Mouse (Mus musculus) cerebellum, adult 18-20 months (tissue): ENCODE measurements at regions not wholly inside any gene's neighbourhood (a gene's known extent, or its start where the extent isn't known, plus 50 kb on each side); places are given as distances from the start of the nearest gene placed in this dataset.

Source experiments
- DNase-seq, 2 experiments: peaks; one replicate each; pipeline ENCODE4 v3.0.0; 2021

DNA sequence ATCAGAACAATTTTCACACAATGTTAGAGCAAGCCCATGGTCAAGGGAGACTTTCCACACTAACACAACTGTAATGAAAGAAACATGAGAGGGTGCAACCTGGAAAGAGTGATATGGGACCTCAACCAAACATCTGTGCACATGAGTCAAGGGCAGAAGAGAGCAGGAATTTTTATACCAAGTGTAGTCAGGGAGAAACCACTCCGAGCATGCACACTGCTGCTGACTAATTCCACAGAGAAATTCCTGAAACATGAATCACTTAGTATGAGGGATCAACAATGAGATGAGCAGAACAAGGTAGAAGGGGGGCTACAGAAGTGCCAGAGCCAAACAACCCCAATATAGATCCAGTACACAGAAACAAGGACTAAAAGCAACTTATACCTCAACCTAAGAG, 363.1 kb upstream of the Fbxo33 start:
- no peak for DNase-seq

DNA sequence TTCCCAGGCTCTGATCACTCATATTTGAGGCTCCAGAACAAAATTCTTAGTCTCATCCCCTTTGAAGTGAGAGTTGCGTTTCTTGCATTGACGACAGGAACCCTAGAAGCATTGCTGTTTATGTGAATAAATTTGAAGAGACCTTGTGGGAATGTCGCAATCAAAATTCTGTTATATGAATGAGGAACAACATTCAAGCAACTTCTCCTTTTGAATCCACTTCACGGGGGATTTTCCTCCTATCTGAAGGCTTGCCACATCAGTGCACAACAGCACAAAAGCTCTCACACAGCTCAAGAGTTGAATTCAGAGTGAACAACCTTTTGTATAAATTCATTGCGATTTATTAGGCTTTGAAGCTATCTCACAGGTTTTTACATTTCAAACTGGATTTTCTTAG, 360.2 kb upstream of the Fbxo33 start:
- DNase-seq = no peak

DNA sequence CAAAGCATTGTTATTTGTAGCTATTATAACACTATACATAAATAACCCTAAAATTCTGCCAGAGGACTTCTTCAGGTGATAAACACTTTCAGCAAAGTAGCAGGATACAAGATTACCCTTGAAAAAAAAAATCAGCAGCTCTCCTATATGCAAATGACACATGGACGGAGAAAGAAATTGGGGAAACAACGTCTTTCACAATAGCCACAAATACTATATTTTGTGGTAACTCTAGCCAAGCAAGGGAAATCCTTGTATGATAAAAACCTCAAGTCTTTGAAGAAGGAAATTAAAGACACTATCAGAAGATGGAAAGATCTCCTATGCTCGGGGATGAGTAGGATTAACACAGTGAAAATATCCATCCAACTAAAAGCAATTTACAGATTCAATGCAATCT, 344.4 kb upstream of the Fbxo33 start:
- no peak for DNase-seq

DNA sequence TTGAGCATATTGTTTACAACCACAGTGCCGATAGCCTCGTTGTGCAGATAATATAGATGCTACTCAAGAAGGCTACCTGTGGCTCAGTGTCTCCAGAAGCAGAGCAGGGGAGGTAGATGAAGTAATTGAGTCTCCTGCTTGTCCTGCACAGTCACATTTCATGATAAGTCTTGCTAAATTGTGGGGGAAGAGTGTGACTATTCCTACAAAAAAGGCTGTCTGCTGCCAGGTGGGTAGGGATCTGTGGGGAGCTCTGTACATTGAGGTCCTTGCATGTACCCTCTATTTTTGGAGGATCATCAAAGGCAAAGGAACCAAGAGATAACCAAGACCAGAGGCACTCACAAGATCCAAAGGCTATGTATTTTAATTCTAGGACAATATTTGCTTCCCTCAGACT, 320.3 kb upstream of the Fbxo33 start:
- DNase-seq = no peak

DNA sequence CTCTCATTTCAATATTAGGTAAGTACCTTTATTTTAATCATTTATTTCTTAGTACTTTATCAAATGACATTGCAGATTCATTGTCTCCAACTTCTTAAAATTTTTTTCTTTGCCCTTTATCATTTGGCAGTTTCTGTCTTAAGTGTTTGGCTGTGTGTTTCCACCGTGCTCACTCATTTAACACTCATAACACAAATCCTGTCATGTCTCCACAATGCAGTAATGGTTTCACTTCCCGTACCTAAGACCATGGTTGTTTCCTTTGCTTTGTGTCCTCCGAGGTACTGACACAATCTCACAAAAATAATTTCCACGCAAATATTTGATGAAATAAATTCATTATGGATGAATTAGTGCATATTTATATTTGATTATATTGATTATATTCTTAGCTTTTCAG, 311.0 kb upstream of the Fbxo33 start:
- DNase-seq = no peak

DNA sequence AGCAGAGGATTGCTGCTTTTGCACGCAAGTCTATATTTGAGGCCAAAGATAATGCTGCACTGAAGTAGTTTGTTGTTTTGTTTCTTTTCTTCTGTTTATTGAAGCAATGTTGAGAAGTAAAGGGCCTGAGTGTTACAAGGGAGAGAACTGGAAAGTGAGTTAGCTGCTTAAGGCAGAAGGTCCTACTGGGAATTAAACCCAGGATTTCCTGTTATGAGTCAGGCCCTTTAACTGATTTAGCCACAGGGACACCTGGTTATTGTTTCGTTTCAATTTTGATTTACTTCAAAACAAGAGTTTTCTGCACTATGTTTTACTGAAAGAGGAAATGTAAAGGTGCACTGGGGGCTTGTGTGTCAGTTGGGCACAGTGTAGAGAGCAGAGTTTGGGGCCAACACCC, 303.8 kb upstream of the Fbxo33 start:
- DNase-seq = no peak

DNA sequence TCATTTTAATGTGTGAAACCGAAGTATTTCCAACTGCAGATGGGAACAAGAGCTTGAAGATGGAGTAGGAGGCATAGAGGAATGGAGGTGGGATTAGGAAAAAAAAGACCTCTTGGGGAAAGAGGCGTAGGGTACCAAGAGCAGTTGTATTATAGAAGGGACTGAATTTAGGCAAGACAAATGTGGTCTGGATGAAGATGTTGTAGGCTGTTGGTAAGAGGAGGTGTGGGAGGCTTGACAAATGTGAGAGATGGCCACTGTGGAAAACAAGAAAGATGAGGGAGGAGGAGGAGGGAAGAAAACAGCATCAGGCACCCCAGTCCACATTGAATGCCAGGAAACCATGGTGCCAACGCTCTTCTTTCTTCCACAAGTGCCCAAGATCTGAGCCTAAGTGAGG, 302.4 kb upstream of the Fbxo33 start:
- DNase-seq = no peak

DNA sequence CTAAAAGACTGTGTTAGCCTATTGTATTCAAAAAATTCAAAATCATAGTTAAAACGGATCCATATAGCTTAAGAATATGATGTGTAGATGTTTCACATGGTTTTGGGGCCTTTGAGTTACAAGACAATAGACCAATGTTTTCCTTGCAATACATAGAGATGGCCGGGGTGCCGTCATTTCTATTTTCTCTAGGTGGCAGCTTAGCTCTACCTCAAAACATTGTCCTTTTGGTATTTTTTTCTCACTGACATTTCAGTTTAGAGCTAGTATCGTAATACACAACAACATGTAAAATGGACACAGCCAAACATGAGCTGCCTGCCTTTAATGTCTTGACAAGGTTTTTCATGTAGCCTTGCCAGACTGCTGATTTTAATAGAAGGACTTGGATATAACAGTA, 290.3 kb upstream of the Fbxo33 start:
- DNase-seq = no peak

DNA sequence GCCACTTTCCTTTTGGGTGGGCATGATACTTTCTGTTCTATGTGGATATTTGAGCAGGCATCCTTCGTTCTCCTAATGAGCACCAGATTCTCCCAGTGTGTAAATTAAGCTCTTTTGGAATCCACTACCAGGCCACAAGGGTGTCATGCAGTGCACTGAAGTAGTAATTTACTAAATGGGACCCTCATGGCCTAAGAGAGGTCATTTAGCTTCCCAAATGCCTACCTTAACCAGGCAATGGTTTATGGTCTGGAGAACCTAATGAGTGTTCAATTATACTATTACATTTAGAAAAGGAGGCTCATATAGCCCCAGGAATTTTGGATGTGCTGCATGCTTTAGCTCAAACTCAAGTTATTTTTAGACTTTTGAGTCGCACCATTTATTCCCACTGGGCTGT, 289.6 kb upstream of the Fbxo33 start:
- DNase-seq = no peak

DNA sequence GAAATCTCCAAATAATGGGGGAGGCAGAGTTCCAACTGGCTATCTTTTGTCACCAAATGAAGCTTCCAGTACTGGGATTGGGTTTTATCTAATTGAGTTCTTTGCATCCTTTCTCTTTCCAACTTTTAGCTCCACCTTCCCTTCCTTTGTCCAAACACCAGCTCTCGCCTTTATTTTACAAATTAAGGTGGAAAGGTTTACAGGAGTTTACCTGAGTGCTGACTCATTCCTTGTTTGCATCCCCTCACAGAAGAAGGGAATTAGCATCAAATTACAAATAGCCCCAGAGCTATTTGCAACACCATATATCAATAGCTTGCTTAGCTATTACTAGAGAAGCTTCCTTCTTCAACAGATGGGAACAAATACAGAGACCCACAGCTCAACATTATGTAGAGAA, 287.9 kb upstream of the Fbxo33 start:
- DNase-seq = no peak

DNA sequence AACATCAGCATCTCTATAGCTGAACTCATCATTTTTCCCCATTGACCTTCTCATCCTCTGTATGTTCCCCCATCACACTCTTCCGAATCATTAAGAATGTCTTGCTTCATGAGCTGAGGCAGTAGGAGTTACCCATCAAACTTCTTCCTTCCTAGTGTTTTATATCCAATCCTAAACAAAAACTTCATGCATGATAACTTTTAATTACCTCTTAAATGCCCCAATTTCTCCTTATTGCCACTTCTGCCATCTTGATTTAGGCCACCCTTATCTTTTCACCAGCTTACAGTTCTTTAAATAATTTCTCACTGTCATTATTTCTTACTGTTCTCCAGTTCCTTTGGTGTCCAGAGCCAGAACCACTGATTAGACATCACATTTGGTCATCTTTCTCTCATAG, 277.9 kb upstream of the Fbxo33 start:
- no peak for DNase-seq

DNA sequence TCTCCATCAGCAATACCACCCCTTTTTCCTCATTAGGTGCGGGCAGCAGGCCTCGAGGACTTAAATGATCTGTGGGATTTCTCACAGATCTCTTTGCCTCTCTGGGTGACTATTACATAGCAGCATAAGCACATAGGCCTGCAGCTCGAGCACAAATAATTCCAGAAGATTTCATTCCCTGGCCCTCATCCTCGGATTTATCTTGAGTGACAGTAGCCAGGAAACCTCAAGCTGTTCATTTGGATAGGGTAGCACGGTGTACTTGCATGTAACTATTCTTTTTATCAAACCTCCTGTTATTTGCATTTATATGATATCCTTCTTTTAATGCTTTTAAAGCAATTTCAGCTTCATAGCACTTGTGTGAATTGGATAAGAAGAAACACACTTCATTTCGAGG, 268.5 kb upstream of the Fbxo33 start:
- no peak for DNase-seq

DNA sequence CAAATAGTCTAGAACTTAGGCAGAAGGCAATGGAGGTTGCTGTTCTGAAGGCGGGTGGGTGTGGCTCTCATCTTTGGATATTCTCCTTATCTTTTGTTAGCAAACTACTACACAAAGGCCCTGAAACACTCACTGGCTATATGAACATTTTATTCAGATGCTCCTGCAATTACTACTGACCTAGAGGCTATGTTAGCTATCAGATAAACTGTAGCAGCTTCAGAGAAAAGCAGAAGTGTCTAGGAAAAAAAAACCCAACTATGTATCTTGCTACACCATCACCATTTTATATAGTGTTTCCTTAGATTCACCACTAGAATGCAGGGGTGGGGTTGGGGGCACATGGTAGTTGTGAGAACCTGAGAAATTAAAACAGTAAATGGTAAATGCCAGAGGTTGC, 268.0 kb upstream of the Fbxo33 start:
- no peak for DNase-seq

DNA sequence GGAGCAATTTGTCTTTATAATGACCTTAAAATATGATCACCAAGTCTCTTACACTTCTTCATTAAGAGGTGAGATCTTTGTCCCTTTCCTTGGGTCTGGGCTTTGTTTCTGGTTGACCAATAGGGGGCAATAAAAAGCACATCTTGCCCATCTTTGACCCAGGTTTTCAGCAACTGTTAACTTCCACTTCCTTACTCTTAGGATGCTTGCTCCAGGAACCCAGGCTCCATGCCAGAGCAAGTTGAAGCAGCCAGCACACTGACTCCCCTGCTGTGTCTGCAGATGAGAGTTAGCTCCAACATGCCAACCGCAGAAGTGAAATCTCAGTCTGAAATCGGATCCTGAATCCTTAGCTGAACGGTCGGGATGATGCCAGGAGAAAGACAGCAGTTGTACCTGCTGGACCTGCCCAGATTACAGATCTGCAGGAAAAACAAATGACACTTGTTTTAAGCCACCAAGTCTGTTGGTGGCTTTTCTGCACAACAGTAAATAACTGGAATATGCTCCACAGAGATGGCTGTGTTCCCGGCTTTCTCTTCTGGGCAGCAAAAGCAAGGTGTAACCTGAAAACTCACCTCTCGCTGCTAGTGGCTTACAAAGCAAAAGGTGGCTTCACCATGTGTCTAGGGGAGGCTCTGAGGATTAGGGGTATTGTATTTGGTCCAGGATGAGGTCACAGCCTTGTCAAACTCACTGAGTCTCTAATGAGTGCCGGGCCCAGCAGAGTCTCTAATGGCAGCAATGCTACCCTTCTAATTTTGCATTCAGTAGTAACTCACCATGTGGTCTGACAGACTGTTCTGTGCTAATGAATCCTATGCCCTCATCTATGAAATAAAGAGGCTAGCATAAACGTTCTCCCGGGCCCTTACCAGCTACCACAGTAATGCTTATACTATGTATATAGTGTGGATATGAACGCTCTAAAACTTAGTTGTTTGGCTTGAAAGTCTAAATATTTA, 241.8 kb upstream of the Fbxo33 start:
- DNase-seq = peak; percentile 63

DNA sequence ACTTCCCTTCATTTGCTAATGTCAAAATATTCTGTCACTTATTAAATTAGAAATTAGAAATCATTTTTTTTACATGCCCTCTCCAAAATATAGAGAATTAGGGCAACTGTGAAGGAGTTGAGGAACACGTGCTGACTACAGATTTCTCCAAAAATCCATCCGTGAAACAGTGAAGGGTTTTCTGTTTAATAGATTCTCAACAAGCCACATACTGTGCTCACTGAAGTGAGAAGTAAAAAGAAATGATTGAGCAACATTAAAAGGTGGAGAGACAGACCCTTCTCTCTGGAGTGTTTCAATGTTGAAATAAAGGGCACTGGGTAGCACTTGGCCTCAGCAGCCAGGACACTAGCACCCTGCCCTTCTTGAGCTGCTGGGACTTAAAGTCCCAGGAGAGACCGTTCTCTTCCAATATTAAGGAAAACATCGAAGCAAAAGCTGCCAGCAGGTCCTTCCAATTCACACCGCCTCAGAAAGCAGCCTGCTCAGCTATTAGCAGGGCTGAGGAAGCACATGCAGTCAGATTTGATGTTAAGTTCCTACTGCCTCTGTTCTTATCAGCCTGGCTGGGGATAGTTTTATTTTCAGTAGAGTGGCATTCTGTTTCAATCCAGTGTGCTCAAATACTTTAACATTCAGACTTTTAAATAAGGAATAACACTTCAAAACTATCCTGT, 236.8 kb upstream of the Fbxo33 start:
- no peak for DNase-seq

DNA sequence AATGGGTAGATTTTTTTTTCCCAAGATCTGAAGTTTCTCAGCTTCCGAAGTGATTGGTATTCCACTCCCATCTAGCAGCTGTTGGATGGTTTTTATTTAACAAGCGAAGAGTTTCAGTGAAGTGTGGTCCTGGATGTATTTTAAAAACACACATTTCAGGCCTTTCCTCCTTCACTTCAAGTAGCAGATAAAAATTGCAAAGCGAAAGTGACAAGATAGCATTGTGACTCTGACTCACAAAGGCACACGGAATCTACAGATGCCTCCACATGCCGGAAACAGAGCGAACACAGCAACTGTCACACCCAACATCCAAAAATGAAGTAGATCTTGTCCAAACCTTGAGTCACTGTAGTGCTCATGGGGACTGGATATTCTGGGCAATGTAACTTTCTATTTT, 195.5 kb upstream of the Fbxo33 start:
- DNase-seq = no peak

DNA sequence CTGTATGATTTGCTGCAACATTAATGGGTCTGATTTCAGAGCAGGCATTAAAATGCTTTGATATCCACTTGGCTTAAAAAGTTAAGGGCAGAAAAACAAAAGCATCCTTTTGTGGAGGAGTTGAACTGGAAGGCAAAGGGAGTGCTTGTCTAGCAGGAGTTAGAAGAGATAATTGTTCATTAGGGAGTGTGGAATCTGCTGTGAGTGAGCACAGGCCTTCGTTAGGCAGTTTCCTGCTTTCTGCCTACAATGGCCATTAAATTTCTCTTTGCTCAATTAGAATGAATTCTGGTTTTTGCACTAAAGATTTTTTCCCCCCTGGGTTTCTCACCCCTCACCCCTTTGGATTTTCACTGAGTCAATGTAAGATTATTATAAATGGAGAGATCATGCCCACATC, 192.0 kb upstream of the Fbxo33 start:
- DNase-seq = no peak

DNA sequence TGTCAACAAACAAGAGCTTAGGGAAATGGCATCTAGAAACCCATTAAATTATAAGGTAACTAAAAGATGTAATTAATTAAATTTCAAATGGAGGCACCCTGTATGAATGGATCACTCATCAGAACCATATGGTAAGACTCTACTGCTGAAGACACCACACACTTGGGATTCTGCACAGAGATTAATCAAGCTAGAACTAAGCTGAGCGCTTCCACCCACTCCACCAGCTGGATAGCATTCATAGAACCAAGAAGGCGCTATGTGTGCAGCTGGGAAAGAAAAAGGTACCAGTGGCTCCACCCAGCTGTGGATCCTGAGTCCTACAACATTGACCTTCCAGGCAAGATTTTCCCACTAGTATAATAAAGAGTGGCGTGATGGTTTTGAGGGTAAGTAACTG, 171.6 kb upstream of the Fbxo33 start:
- no peak for DNase-seq

DNA sequence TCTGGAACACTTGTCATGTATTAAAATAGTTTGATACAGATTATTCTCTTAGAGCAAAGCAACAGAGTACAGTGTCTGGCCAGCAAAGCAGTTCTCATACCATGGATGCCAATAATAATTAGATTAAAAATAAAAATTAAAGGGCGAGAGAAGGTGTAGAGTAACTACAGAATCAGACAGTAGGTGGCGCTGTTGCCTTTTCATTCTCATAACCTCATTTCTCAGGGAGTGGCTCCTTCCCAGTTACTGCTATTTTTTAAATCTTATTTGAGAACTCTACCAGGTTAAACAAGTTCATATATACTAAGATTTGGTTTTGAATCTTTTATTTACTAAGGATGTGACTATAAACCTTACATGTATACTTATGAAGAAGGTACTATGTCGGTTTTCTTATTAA, 163.3 kb upstream of the Fbxo33 start:
- peak; percentile 23 to 47 for DNase-seq

DNA sequence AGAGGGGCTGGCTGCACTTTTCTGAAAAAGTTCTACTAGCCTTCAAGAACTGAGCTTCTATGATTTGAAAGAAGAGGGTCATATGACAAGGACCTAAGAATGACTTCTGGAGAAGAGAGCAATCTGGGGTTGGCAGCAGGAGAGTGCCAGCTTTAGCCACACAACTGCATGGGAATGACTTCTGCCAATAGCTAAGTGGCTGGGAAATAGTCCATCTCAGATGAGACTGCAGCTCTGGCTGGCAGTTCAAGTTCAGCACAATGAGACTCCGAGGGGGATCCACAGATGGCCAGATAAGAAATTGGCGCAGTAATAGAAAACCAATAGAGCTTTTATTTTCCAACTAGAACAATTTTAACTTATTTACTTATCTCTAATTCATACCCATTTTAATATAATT, 122.1 kb upstream of the Fbxo33 start:
- no peak for DNase-seq

DNA sequence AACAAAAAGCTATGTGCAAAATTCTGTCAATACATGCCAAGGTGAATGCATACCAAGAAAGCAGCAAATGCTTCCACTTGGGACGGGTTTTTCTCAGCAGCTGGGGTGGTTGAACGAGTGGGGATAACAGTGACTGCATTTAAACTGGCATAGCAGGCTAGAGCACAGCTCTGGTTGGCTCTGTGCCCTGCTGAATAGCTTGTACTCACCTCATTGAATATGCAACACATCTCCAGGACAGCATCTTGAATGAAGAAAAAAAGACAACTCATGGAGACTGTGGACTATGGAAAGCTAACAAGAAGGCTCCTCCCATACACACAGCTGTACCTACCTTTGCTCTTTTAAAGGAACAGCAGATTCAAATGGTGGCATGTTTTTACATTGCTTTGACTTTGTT, 111.2 kb upstream of the Fbxo33 start:
- DNase-seq = no peak

DNA sequence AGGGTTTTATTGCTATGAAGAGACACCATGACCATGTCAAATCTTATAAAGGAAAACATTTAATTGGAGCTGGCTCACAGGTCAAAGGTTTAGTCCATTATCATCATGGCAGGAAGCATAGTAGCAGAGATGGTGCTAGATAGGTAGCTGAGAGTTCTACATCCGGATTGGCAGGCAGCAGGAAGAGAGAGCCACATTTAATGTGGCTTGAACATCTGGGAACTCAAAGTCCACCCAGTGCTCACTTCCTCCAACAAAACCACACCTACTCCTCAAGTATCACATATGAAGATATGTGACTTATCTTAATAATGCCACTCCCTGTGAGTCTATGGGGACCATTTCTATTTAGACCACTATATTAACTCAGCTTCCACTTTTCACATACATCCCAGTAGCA, 93.2 kb upstream of the Fbxo33 start:
- DNase-seq = no peak

DNA sequence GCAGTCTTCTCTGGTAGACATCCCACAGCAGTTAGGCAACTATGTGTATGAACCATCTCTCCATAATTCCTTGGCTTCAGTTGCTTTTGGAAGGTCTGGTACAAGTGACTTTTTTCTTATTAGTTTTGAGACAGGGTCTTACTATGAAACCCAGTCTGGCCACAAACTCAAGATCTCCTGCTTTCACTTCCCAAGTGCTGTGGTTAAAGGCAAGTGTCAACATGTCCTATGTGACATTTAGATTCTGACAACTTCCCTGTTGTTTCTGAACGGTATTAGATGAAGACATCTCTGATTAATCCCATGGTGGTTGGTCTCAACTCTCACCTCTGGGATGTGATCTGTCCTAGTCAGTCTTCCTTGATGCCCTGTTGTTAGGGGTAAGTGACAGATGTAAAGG, 88.4 kb upstream of the Fbxo33 start:
- no peak for DNase-seq

DNA sequence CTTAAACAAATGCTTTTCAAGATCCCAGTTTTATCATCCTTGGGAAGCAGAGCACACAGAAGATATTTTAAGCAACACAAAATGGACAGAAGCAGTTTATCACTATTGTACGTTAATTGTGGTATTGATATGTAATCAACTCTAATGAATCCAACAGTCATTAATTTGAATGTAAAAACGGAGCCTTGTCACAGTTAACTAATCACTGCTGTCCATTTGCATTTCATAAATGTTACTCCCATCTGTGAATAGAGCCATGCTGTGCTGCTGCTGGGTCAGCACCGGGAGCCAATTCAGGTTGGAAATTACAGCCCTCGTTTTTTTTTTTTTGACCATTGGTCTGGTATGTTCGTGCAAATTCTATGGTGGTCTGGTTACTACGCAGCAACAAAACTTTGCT, 85.0 kb upstream of the Fbxo33 start:
- no peak for DNase-seq
